Mouse (Mus musculus): Measurements from ENCODE around the gene Zcchc10. TPM values are rescaled to one million over a fixed set of nuclear protein-coding genes. Genes with fewer than 3 reads are reported as not detected.
A peak's percentile ranks its signal among the peaks of the same experiment; 100 is the strongest.

Zcchc10 gene
- polyA plus RNA-seq, 1 experiment from 2014 or later, result 26.9 TPM

- WGBS, result under 1% methylated on average over 122 of the region's 127 CpGs
- H3K27ac ChIP-seq (ENCODE audit: low read depth, low read length), result peak within 1 kb of the TSS; percentile 88
- DNase-seq (ENCODE audit: low spot score, missing footprints) (peak; percentile 98), ATAC-seq (ENCODE audit: low FRiP score) (peak; percentile 96)
- H3K36me3 ChIP-seq (ENCODE audit: control insufficient read depth, insufficient read depth, low read length), result no peaks in the 10 kb centered on the region
- peak within 1 kb of the TSS; percentile 96 for H3K9ac ChIP-seq (ENCODE audit: low read length)
- H3K9me3 ChIP-seq (ENCODE audit: control insufficient read depth, low read length), result no peaks in the 10 kb centered on the region
- H3K4me2 ChIP-seq, result peak within 1 kb of the TSS; percentile 83
- H3K4me1 ChIP-seq (ENCODE audit: control insufficient read depth, insufficient read depth, low read length), result peaks cover 7% of the 10 kb centered on the region
- H3K27me3 ChIP-seq (ENCODE audit: control insufficient read depth, insufficient read depth, low read length), result no peaks in the 10 kb centered on the region
- H3K4me3 ChIP-seq (ENCODE audit: low read depth, low read length), result peak within 1 kb of the TSS; percentile 97
Measured at GRCm38 (mm10) chr11:53350291-53351223, 26.1 kb downstream of the Zcchc10 start, which contains the start of gene Aff4. Aff4 (plus strand) TSS chr11:53350833.

- Histone ChIP-seq H3K27ac (ENCODE audit: low read depth, low read length) (peak overlapping the region; percentile 88), H3K4me1 (ENCODE audit: control insufficient read depth, insufficient read depth, low read length) (peaks cover 7% of the 10 kb centered on the region), H3K27me3 (ENCODE audit: control insufficient read depth, insufficient read depth, low read length) (no peaks in the 10 kb centered on the region), H3K4me3 (ENCODE audit: low read depth, low read length) (peak overlapping the region; percentile 97), H3K9ac (ENCODE audit: low read length) (peak overlapping the region; percentile 96), H3K9me3 (ENCODE audit: control insufficient read depth, low read length) (no peaks in the 10 kb centered on the region), H3K36me3 (ENCODE audit: control insufficient read depth, insufficient read depth, low read length) (no peaks in the 10 kb centered on the region), H3K4me2 (peak overlapping the region; percentile 83)
- peak; percentile 97 for DNase-seq (ENCODE audit: low spot score, missing footprints)
- WGBS, result under 1% methylated on average over 35 of the region's 35 CpGs
- no peak; the same call in 1 of the 2 replicates for ATAC-seq (ENCODE audit: low FRiP score)
Measured at GRCm38 (mm10) chr11:53351224-53351942, 26.9 kb downstream of the Zcchc10 start.

- Histone ChIP-seq H3K4me2 (peak overlapping the region; percentile 83), H3K27ac (ENCODE audit: low read depth, low read length) (peak overlapping the region; percentile 88), H3K4me3 (ENCODE audit: low read depth, low read length) (peak overlapping the region; percentile 97), H3K4me1 (ENCODE audit: control insufficient read depth, insufficient read depth, low read length) (peaks cover 7% of the 10 kb centered on the region), H3K9ac (ENCODE audit: low read length) (peak overlapping the region; percentile 96), H3K27me3 (ENCODE audit: control insufficient read depth, insufficient read depth, low read length) (no peaks in the 10 kb centered on the region), H3K9me3 (ENCODE audit: control insufficient read depth, low read length) (no peaks in the 10 kb centered on the region), H3K36me3 (ENCODE audit: control insufficient read depth, insufficient read depth, low read length) (no peaks in the 10 kb centered on the region)
- DNase-seq (ENCODE audit: low spot score, missing footprints) (peak; percentile 95), ATAC-seq (ENCODE audit: low FRiP score) (no peak)
- WGBS, result 4% methylated on average over 14 of the region's 14 CpGs
Measured at GRCm38 (mm10) chr11:53351943-53352590, 27.6 kb downstream of the Zcchc10 start.

- DNase-seq (ENCODE audit: low spot score, missing footprints) (no peak), ATAC-seq (ENCODE audit: low FRiP score) (no peak)
- no peaks in the 10 kb centered on the region for H3K9me3 ChIP-seq (ENCODE audit: control insufficient read depth, low read length)
- no peaks in the 10 kb centered on the region for H3K36me3 ChIP-seq (ENCODE audit: control insufficient read depth, insufficient read depth, low read length)
- H3K4me2 ChIP-seq, result no peak overlapping the region
- no peak overlapping the region for H3K4me3 ChIP-seq (ENCODE audit: low read depth, low read length)
- no peaks in the 10 kb centered on the region for H3K4me1 ChIP-seq (ENCODE audit: control insufficient read depth, insufficient read depth, low read length)
- no peak overlapping the region for H3K27ac ChIP-seq (ENCODE audit: low read depth, low read length)
- H3K27me3 ChIP-seq (ENCODE audit: control insufficient read depth, insufficient read depth, low read length), result no peaks in the 10 kb centered on the region
- WGBS, result 99% methylated on average over 5 of the region's 5 CpGs
- no peak overlapping the region for H3K9ac ChIP-seq (ENCODE audit: low read length)
Measured at GRCm38 (mm10) chr11:53358504-53359155, 34.2 kb downstream of the Zcchc10 start.

- no peak for ATAC-seq (ENCODE audit: low FRiP score)
- no peak for DNase-seq (ENCODE audit: low spot score, missing footprints)
- no peaks in the 10 kb centered on the region for H3K27me3 ChIP-seq (ENCODE audit: control insufficient read depth, insufficient read depth, low read length)
- no peaks in the 10 kb centered on the region for H3K4me1 ChIP-seq (ENCODE audit: control insufficient read depth, insufficient read depth, low read length)
- no peak overlapping the region for H3K9ac ChIP-seq (ENCODE audit: low read length)
- no peak overlapping the region for H3K4me3 ChIP-seq (ENCODE audit: low read depth, low read length)
- no peak overlapping the region for H3K27ac ChIP-seq (ENCODE audit: low read depth, low read length)
- 86% methylated on average over 2 of the region's 2 CpGs for WGBS
- no peaks in the 10 kb centered on the region for H3K9me3 ChIP-seq (ENCODE audit: control insufficient read depth, low read length)
- H3K4me2 ChIP-seq, result no peak overlapping the region
- peaks cover 4% of the 10 kb centered on the region; the same call in 1 of the 2 replicates for H3K36me3 ChIP-seq (ENCODE audit: control insufficient read depth, insufficient read depth, low read length)
Measured at GRCm38 (mm10) chr11:53367032-53367431, 42.6 kb downstream of the Zcchc10 start.

- H3K9me3 ChIP-seq (ENCODE audit: control insufficient read depth, low read length), result no peaks in the 10 kb centered on the region
- ATAC-seq (ENCODE audit: low FRiP score) (no peak), DNase-seq (ENCODE audit: low spot score, missing footprints) (no peak)
- no peak overlapping the region for H3K4me2 ChIP-seq
- H3K27me3 ChIP-seq (ENCODE audit: control insufficient read depth, insufficient read depth, low read length), result no peaks in the 10 kb centered on the region
- no peaks in the 10 kb centered on the region for H3K4me1 ChIP-seq (ENCODE audit: control insufficient read depth, insufficient read depth, low read length)
- WGBS, result 83% methylated on average over 1 of the region's 1 CpGs
- H3K27ac ChIP-seq (ENCODE audit: low read depth, low read length), result no peak overlapping the region
- H3K9ac ChIP-seq (ENCODE audit: low read length), result no peak overlapping the region
- peaks cover 6% of the 10 kb centered on the region; the same call in 1 of the 2 replicates for H3K36me3 ChIP-seq (ENCODE audit: control insufficient read depth, insufficient read depth, low read length)
- H3K4me3 ChIP-seq (ENCODE audit: low read depth, low read length), result no peak overlapping the region
Measured at GRCm38 (mm10) chr11:53378918-53379317, 54.4 kb downstream of the Zcchc10 start.

Other genes with a start within 250 kb of the Zcchc10 start
- 111 and 117 TPM in 2 replicates for gene Hspa4, start 24.2 kb upstream of the Zcchc10 start, polyA plus RNA-seq (2014; fragmentation: Nextera tagmentation; extraction: Ambion mirVana)
- 43.5 and 43.7 TPM in 2 replicates for gene Aff4, start 26.2 kb downstream of the Zcchc10 start, polyA plus RNA-seq (2014; fragmentation: Nextera tagmentation; extraction: Ambion mirVana)
- 0.66 TPM in 1 of 2 replicates, not detected in the other for gene Leap2, start 98.5 kb downstream of the Zcchc10 start, polyA plus RNA-seq (2014; fragmentation: Nextera tagmentation; extraction: Ambion mirVana)
- 590 and 635 TPM in 2 replicates for gene Uqcrq, start 106.2 kb downstream of the Zcchc10 start, polyA plus RNA-seq (2014; fragmentation: Nextera tagmentation; extraction: Ambion mirVana)
- 2.3 and 3.6 TPM in 2 replicates for gene Gdf9, start 106.3 kb downstream of the Zcchc10 start, polyA plus RNA-seq (2014; fragmentation: Nextera tagmentation; extraction: Ambion mirVana)
- not detected in 2 replicates for gene Gm10447, start 132.4 kb downstream of the Zcchc10 start, polyA plus RNA-seq (2014; fragmentation: Nextera tagmentation; extraction: Ambion mirVana)
- gene Shroom1, start 132.5 kb downstream of the Zcchc10 start, polyA plus RNA-seq (2014; fragmentation: Nextera tagmentation; extraction: Ambion mirVana), result 1.6 and 1.9 TPM in 2 replicates
- not detected in 2 replicates for gene Gm9837, start 145.8 kb downstream of the Zcchc10 start, polyA plus RNA-seq (2014; fragmentation: Nextera tagmentation; extraction: Ambion mirVana)
- 0.15 TPM in 1 of 2 replicates, not detected in the other for gene Gm9945, start 155.5 kb downstream of the Zcchc10 start, polyA plus RNA-seq (2014; fragmentation: Nextera tagmentation; extraction: Ambion mirVana)
- gene Sowaha, start 155.6 kb downstream of the Zcchc10 start, polyA plus RNA-seq (2014; fragmentation: Nextera tagmentation; extraction: Ambion mirVana), result 0.05 and 0.15 TPM in 2 replicates
- gene Sept8, start 194.6 kb downstream of the Zcchc10 start, polyA plus RNA-seq (2014; fragmentation: Nextera tagmentation; extraction: Ambion mirVana), result 11.6 and 14.9 TPM in 2 replicates
- gene Kif3a, start 242.7 kb downstream of the Zcchc10 start, polyA plus RNA-seq (2014; fragmentation: Nextera tagmentation; extraction: Ambion mirVana), result 87.9 and 96.4 TPM in 2 replicates